Mouse (Mus musculus) gastrocnemius, adult 18-20 months (tissue): ENCODE results near the gene Atp8a1. TPM values are rescaled to one million over a fixed set of nuclear protein-coding genes. Genes with fewer than 3 reads are reported as not detected.
A peak's percentile ranks its signal among the peaks of the same experiment; 100 is the strongest.

Experiments used
- DNase-seq: peaks from one replicate; pipeline ENCODE4 v3.0.0; 2021; ENCODE audit warnings: low spot score
- total RNA-seq, 2 experiments: library from RNA; stranded (reverse); gene quantifications; 2 replicates each; pipeline ENCODE4 v1.2.3; 2021

Atp8a1 gene
- total RNA-seq, 2 experiments from 2014 or later = 60.4 to 75.3 TPM

GRCm38 (mm10) chr5:67774186-67774585 lies 73.0 kb downstream of the Atp8a1 start:
- DNase-seq = no peak

- DNase-seq = no peak
These were observed 78.5 kb downstream of the Atp8a1 start for GRCm38 (mm10) chr5:67768708-67769107.

DNA sequence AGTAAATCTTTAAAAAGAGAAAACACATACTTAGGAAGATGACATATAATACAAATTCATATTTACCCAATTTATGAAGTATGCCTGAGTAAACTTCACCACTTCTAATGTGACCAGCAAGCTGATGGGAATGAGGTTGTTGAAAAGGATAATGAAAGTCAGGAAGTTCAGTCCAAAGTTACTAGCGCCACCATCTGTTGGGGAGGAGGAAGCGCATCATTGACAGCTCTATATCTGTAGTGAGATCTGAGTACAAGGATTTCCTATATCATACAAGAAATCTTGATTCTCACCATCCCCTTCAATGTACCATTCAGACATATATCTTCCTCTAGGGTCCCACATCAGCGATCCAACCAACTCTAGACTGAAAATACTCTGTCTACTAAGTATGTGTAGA lies 82.4 kb downstream of the Atp8a1 start:
- no peak for DNase-seq

DNA sequence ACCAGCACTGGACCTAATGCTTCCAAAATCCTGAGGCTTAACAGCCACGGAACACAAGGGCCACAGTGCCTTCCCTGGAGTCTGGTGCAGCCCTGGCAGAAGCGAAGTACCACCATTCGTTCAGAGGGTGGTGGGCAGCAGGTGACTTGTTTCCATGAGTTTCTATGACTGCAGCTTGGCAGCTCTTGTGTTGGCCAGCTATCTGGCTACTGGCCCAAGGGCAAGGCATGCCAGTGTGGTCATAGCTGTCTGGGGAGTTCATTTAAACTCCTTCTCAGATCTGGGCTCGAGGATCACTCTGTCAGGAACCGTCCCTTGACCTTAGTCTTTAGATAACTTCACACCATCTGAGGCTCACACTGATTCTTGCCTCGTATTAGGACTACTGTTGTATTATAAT lies 89.1 kb downstream of the Atp8a1 start:
- DNase-seq = peak; percentile 18

- DNase-seq = peak; percentile 29
These were observed 91.1 kb downstream of the Atp8a1 start for GRCm38 (mm10) chr5:67756138-67756537.

GRCm38 (mm10) chr5:67753057-67753456 lies 94.2 kb downstream of the Atp8a1 start:
- no peak for DNase-seq

- DNase-seq = no peak
These were observed 94.6 kb downstream of the Atp8a1 start for GRCm38 (mm10) chr5:67752629-67753028.

- peak; percentile 30 for DNase-seq
These were observed 95.2 kb downstream of the Atp8a1 start for GRCm38 (mm10) chr5:67752007-67752406.

- no peak for DNase-seq
These were observed 108.0 kb downstream of the Atp8a1 start for GRCm38 (mm10) chr5:67739261-67739660.

- DNase-seq = no peak
These were observed 109.1 kb downstream of the Atp8a1 start for GRCm38 (mm10) chr5:67738133-67738532.

GRCm38 (mm10) chr5:67735771-67736170 lies 111.5 kb downstream of the Atp8a1 start:
- peak; percentile 36 for DNase-seq

DNA sequence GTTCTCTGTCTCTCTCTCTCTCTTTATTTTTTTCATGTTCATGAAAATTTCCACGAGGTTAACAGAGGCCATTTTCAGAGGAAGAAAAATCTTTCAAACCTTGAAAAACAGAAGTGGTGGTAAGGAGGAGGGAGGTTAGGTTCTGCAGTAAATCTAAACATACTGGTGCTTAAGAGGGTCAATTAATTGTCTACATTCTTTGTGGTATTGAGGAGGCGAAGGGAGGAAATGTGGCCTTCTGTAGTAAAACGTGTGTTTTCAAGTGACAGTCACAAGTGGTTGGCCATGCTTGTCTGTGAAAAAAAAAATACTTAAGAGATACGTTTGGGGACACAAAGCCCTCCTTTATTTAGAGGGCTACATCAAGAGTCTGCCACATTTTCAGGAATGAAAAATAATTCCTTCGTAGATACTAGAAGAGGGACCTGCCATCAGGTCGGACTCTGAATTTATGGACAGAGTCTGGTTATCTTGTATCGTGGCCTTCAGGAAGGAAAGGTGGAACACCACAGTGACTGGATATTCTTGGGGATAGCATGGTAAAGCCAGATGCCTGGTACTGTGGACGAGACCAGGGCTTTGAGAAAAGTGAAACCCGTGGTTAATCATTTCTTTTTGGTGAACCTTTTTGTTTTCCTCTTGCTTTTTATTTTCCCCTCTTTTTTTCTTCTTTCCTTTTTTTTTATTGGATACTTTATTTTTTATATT lies 113.5 kb downstream of the Atp8a1 start:
- DNase-seq = no peak

GRCm38 (mm10) chr5:67733150-67733549 lies 114.1 kb downstream of the Atp8a1 start:
- DNase-seq = no peak

- peak; percentile 48 for DNase-seq
These were observed 119.5 kb downstream of the Atp8a1 start for GRCm38 (mm10) chr5:67727755-67728154.

GRCm38 (mm10) chr5:67726810-67727209 lies 120.4 kb downstream of the Atp8a1 start:
- DNase-seq = no peak

- no peak for DNase-seq
These were observed 145.6 kb downstream of the Atp8a1 start for GRCm38 (mm10) chr5:67701641-67702040.

DNA sequence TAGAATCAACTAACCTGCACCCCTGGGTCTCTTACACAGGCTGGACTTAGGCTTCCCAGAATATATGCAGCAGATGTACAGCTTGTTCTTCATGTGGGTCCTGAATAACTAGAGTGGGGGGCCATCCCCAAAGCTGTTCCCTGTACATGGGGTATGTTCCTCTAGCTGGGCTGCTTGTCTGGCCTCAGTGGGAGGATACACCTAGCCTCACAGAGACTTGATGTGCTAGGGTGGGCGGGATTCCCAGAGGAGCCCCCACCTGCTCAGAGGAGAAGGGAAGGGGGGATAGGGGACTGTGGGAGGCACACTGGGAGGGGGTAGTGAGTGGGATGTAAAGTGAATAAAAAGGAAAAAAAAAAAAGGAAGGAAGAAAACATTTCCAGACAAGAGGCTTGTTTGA lies 147.8 kb downstream of the Atp8a1 start:
- DNase-seq = no peak

DNA sequence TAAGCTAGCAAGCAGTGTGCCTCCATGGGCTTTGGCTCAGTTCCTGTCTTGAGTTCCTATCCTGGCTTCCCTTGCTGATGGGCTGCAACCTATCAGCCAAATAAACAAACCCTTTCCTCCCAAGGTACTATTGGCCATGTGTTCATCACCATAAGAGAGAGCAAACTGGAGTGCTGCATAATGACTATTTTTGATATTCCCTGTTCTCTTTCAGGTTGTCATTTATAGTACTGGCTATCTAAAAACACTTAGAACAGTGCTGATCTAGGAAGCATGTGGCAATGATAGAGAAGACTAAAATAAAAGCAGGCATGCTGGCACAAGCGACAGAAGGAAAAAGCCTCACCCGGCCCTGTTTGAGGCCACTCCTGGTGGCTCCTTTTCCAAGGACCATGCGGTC lies 149.1 kb downstream of the Atp8a1 start:
- DNase-seq = no peak

- DNase-seq = no peak
These were observed 150.3 kb downstream of the Atp8a1 start for GRCm38 (mm10) chr5:67696741-67697596.

GRCm38 (mm10) chr5:67695055-67695710 lies 152.1 kb downstream of the Atp8a1 start:
- DNase-seq = no peak

GRCm38 (mm10) chr5:67690336-67690735 lies 156.9 kb downstream of the Atp8a1 start:
- no peak for DNase-seq

DNA sequence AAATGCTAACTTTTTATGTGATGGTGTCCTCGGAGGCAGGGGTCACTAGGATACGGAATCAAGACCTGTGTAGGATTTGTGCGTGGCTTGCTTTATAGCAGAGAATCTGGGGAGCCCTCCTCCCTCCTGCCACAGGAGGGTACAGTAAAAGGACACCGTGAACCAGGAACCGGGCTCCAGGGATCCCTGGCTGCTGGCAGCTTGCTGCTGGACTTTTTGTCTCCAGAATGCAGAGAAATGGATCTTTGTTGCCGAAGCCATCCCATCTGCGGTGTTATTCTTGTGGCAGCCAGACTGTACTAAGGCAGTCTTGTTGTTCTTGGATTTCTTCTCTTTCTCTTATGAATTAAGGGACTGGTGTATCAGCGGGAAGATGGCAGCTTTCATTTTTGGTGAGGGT lies 159.2 kb downstream of the Atp8a1 start:
- peak; percentile 27 for DNase-seq
